Mouse (Mus musculus) right cerebral cortex, postnatal 25 days (tissue): Measurements from ENCODE around the gene Tex46.

ENCODE experiments used
- DNase-seq: peaks from one replicate; pipeline ENCODE4 v3.0.0; 2022

Tex46 gene

GRCm38 (mm10) chr4:136635995-136636394 lies 25.8 kb downstream of the Tex46 start:
- DNase-seq, result no peak

GRCm38 (mm10) chr4:136636511-136636910 lies 26.3 kb downstream of the Tex46 start:
- no peak for DNase-seq

- no peak for DNase-seq
These were observed 26.8 kb downstream of the Tex46 start for GRCm38 (mm10) chr4:136636983-136637562.

GRCm38 (mm10) chr4:136637563-136638229 lies 27.5 kb downstream of the Tex46 start:
- DNase-seq, result peak; percentile 84

GRCm38 (mm10) chr4:136638230-136638750 lies 28.1 kb downstream of the Tex46 start:
- DNase-seq, result no peak

GRCm38 (mm10) chr4:136638890-136639289 lies 28.7 kb downstream of the Tex46 start:
- DNase-seq, result no peak

- peak; percentile 82 for DNase-seq
These were observed 38.8 kb downstream of the Tex46 start for GRCm38 (mm10) chr4:136648922-136649479.

GRCm38 (mm10) chr4:136649480-136650196 lies 39.4 kb downstream of the Tex46 start:
- no peak for DNase-seq

- no peak for DNase-seq
These were observed 40.0 kb downstream of the Tex46 start for GRCm38 (mm10) chr4:136650261-136650660.

- no peak for DNase-seq
These were observed 41.1 kb downstream of the Tex46 start for GRCm38 (mm10) chr4:136651357-136651811.

GRCm38 (mm10) chr4:136651882-136652527 lies 41.8 kb downstream of the Tex46 start:
- DNase-seq, result no peak

GRCm38 (mm10) chr4:136652528-136652910 lies 42.3 kb downstream of the Tex46 start:
- peak; percentile 32 for DNase-seq

- no peak for DNase-seq
These were observed 42.8 kb downstream of the Tex46 start for GRCm38 (mm10) chr4:136653019-136653418.

GRCm38 (mm10) chr4:136653692-136654234 lies 43.5 kb downstream of the Tex46 start:
- no peak for DNase-seq

- no peak for DNase-seq
These were observed 47.7 kb downstream of the Tex46 start for GRCm38 (mm10) chr4:136657914-136658313.
